Mouse (Mus musculus): ENCODE data around the gene Zfp991. TPM values are rescaled to one million over a fixed set of nuclear protein-coding genes. Genes with fewer than 3 reads are reported as not detected.
A peak's percentile ranks its signal among the peaks of the same experiment; 100 is the strongest.
"Not testable (repeated sequence)": the region's sequence is repeated elsewhere in the genome, so short reads cannot be mapped to it uniquely, and the experiment has no call there.

Gene Zfp991
- polyA plus RNA-seq, 1 experiment from 2014 or later, result 15.8 TPM

DNA sequence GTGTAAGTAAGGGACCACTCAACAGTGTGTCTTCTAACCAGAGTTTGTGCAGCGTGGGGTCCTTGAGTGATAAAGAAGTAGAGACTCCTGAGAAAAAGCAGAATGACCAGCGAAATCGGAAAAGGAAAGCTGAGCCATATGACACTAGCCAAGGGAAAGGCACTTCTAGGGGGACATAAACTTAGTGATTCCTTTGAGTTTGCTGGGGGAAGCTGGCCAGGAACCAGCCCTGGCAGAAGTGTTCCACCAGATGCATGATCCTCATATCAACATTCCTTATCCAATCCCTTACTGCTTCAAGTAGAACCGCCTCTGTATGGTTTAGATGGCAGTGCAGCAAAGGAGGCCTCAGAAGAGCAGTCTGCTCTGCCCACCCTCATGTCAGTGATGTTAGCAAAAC, 6.5 kb upstream of the Zfp991 start:
- DNase-seq (ENCODE audit: low spot score); ATAC-seq (replicated peaks; ENCODE audit: low FRiP score); H3K27me3 ChIP-seq (replicated peaks; ENCODE audit: control insufficient read depth, insufficient read depth, low read length); H3K27ac ChIP-seq (ENCODE audit: low read depth, low read length); H3K36me3 ChIP-seq (ENCODE audit: control insufficient read depth, insufficient read depth, low read length); H3K4me1 ChIP-seq (replicated peaks; ENCODE audit: control insufficient read depth, insufficient read depth, low read length): not testable (repeated sequence)
- 25% methylated on average over 4 of the region's 4 CpGs for WGBS
- Histone ChIP-seq H3K4me3 (ENCODE audit: low read depth, low read length) (peak overlapping the region; percentile 63), H3K4me2 (peak overlapping the region; percentile 79), H3K9me3 (ENCODE audit: control insufficient read depth, low read length) (peaks cover 12% of the 10 kb centered on the region), H3K9ac (ENCODE audit: low read depth, low read length) (peak overlapping the region; percentile 82)

- DNase-seq (ENCODE audit: low spot score), result peak; percentile 30
- not testable (repeated sequence) for ATAC-seq (replicated peaks; ENCODE audit: low FRiP score); H3K27me3 ChIP-seq (replicated peaks; ENCODE audit: control insufficient read depth, insufficient read depth, low read length); H3K9ac ChIP-seq (ENCODE audit: low read depth, low read length); H3K4me3 ChIP-seq (ENCODE audit: low read depth, low read length); H3K27ac ChIP-seq (ENCODE audit: low read depth, low read length); H3K4me2 ChIP-seq; H3K4me1 ChIP-seq (replicated peaks; ENCODE audit: control insufficient read depth, insufficient read depth, low read length); H3K36me3 ChIP-seq (ENCODE audit: control insufficient read depth, insufficient read depth, low read length)
- H3K9me3 ChIP-seq (ENCODE audit: control insufficient read depth, low read length), result peaks cover 12% of the 10 kb centered on the region
- 81% methylated on average over 4 of the region's 4 CpGs for WGBS
Observed at GRCm38 (mm10) chr4:147125870-147126269, 6.0 kb upstream of the Zfp991 start.

DNA sequence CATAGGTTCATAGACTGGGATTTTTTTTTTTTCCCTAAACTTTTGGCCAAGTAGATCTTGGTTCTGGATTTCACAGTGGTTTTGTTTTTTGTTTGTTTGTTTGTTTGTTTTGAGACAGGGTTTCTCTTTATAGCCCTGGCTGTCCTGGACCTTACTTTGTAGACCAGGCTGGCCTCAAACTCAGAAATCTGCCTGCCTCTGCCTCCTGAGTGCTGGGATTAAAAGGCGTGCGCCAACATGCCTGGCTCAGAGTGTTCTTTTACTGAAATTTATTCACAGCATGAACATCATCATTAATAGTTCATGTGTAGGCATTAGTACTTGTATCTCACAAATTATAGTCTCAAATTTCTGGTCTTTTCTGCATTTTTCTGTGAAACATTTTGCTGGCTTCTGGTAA, 5.4 kb upstream of the Zfp991 start:
- not testable (repeated sequence) for H3K4me1 ChIP-seq (replicated peaks; ENCODE audit: control insufficient read depth, insufficient read depth, low read length); H3K4me3 ChIP-seq (ENCODE audit: low read depth, low read length); DNase-seq (ENCODE audit: low spot score); ATAC-seq (replicated peaks; ENCODE audit: low FRiP score); H3K27me3 ChIP-seq (replicated peaks; ENCODE audit: control insufficient read depth, insufficient read depth, low read length); H3K27ac ChIP-seq (ENCODE audit: low read depth, low read length); H3K36me3 ChIP-seq (ENCODE audit: control insufficient read depth, insufficient read depth, low read length); H3K9ac ChIP-seq (ENCODE audit: low read depth, low read length); H3K4me2 ChIP-seq
- peaks cover 12% of the 10 kb centered on the region for H3K9me3 ChIP-seq (ENCODE audit: control insufficient read depth, low read length)
- WGBS, result 67% methylated on average over 2 of the region's 2 CpGs

DNA sequence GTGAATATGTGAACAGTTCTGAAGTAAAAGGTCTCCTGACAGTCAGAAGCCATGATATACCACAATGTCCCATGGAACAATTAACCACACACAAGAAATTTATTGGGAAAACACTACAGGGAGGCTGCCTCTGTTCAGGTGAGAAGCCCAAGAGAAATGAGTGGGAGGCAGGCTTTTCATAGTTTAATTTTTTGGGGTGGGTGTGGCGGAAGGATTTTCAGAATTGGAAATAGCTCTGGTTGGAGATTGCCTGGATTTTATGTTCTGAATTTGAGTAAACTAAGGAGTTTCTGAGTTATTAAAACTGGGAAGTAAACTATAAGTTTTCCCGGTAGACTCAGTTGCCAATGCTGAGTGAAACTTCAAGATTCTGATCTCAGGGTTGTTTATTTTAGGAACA, 4.7 kb upstream of the Zfp991 start:
- not testable (repeated sequence) for DNase-seq (ENCODE audit: low spot score); H3K27me3 ChIP-seq (replicated peaks; ENCODE audit: control insufficient read depth, insufficient read depth, low read length); H3K4me2 ChIP-seq; ATAC-seq (replicated peaks; ENCODE audit: low FRiP score); H3K27ac ChIP-seq (ENCODE audit: low read depth, low read length); H3K4me1 ChIP-seq (replicated peaks; ENCODE audit: control insufficient read depth, insufficient read depth, low read length); H3K36me3 ChIP-seq (ENCODE audit: control insufficient read depth, insufficient read depth, low read length); H3K4me3 ChIP-seq (ENCODE audit: low read depth, low read length); H3K9ac ChIP-seq (ENCODE audit: low read depth, low read length)
- H3K9me3 ChIP-seq (ENCODE audit: control insufficient read depth, low read length), result peaks cover 11% of the 10 kb centered on the region
- WGBS, result 74% methylated on average over 2 of the region's 2 CpGs

- not testable (repeated sequence) for H3K27me3 ChIP-seq (replicated peaks; ENCODE audit: control insufficient read depth, insufficient read depth, low read length); H3K4me2 ChIP-seq; ATAC-seq (replicated peaks; ENCODE audit: low FRiP score); H3K9me3 ChIP-seq (ENCODE audit: control insufficient read depth, low read length); H3K9ac ChIP-seq (ENCODE audit: low read depth, low read length); H3K36me3 ChIP-seq (ENCODE audit: control insufficient read depth, insufficient read depth, low read length); H3K27ac ChIP-seq (ENCODE audit: low read depth, low read length); H3K4me1 ChIP-seq (replicated peaks; ENCODE audit: control insufficient read depth, insufficient read depth, low read length); H3K4me3 ChIP-seq (ENCODE audit: low read depth, low read length)
- peak; percentile 25 for DNase-seq (ENCODE audit: low spot score)
Observed at GRCm38 (mm10) chr4:147128152-147128551, 3.7 kb upstream of the Zfp991 start.

- not testable (repeated sequence) for H3K36me3 ChIP-seq (ENCODE audit: control insufficient read depth, insufficient read depth, low read length); H3K9ac ChIP-seq (ENCODE audit: low read depth, low read length); ATAC-seq (replicated peaks; ENCODE audit: low FRiP score); H3K27ac ChIP-seq (ENCODE audit: low read depth, low read length); H3K9me3 ChIP-seq (ENCODE audit: control insufficient read depth, low read length); H3K4me2 ChIP-seq; H3K27me3 ChIP-seq (replicated peaks; ENCODE audit: control insufficient read depth, insufficient read depth, low read length); H3K4me1 ChIP-seq (replicated peaks; ENCODE audit: control insufficient read depth, insufficient read depth, low read length); H3K4me3 ChIP-seq (ENCODE audit: low read depth, low read length)
- 52% methylated on average over 2 of the region's 2 CpGs for WGBS
- peak; percentile 26 for DNase-seq (ENCODE audit: low spot score)
Observed at GRCm38 (mm10) chr4:147133596-147133995, 1.8 kb downstream of the Zfp991 start.

- ATAC-seq (replicated peaks; ENCODE audit: low FRiP score), result peak; percentile 74; the same call in 1 of the 2 replicates
- 74% methylated on average over 4 of the region's 4 CpGs for WGBS
Observed at GRCm38 (mm10) chr4:147141757-147142156, 9.9 kb downstream of the Zfp991 start.

DNA sequence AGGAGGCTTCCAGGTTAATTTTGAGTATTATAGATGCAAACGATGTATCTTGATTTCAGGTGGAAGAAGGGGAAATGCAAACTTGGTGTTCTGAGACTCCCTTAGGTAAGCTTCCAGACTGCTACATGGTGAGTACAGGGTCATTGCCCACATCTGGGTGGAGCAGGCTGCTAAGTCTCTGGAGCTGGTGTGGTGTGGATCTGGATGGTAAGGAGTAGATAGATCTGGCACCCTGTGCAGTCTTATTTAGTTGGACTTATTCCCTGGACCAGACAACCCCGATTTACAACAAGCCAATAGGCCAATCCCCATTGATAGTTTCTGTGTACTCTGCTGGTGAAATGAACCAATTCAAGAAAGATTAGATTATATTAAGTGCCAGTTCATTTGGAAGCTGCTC, 33.4 kb downstream of the Zfp991 start:
- not testable (repeated sequence) for H3K4me1 ChIP-seq (replicated peaks; ENCODE audit: control insufficient read depth, insufficient read depth, low read length); H3K27ac ChIP-seq (ENCODE audit: low read depth, low read length); H3K27me3 ChIP-seq (replicated peaks; ENCODE audit: control insufficient read depth, insufficient read depth, low read length); H3K36me3 ChIP-seq (ENCODE audit: control insufficient read depth, insufficient read depth, low read length); H3K4me2 ChIP-seq; DNase-seq (ENCODE audit: low spot score); H3K9ac ChIP-seq (ENCODE audit: low read depth, low read length); H3K4me3 ChIP-seq (ENCODE audit: low read depth, low read length); H3K9me3 ChIP-seq (ENCODE audit: control insufficient read depth, low read length)
- 91% methylated on average over 2 of the region's 2 CpGs for WGBS
- peak; percentile 53 for ATAC-seq (replicated peaks; ENCODE audit: low FRiP score)

More at GRCm38 (mm10) chr4:147141757-147142156, 9.9 kb downstream of the Zfp991 start:
- H3K4me1 ChIP-seq (replicated peaks; ENCODE audit: control insufficient read depth, insufficient read depth, low read length); H3K4me2 ChIP-seq; H3K27me3 ChIP-seq (replicated peaks; ENCODE audit: control insufficient read depth, insufficient read depth, low read length); H3K4me3 ChIP-seq (ENCODE audit: low read depth, low read length); H3K36me3 ChIP-seq (ENCODE audit: control insufficient read depth, insufficient read depth, low read length); H3K27ac ChIP-seq (ENCODE audit: low read depth, low read length); H3K9ac ChIP-seq (ENCODE audit: low read depth, low read length); DNase-seq (ENCODE audit: low spot score); H3K9me3 ChIP-seq (ENCODE audit: control insufficient read depth, low read length): not testable (repeated sequence)

GRCm38 (mm10) chr4:147170547-147170946, 38.7 kb downstream of the Zfp991 start:
- not testable (repeated sequence) for DNase-seq (ENCODE audit: low spot score); H3K9ac ChIP-seq (ENCODE audit: low read depth, low read length); H3K36me3 ChIP-seq (ENCODE audit: control insufficient read depth, insufficient read depth, low read length); H3K4me3 ChIP-seq (ENCODE audit: low read depth, low read length); H3K4me1 ChIP-seq (replicated peaks; ENCODE audit: control insufficient read depth, insufficient read depth, low read length); H3K9me3 ChIP-seq (ENCODE audit: control insufficient read depth, low read length); H3K27ac ChIP-seq (ENCODE audit: low read depth, low read length); H3K4me2 ChIP-seq; H3K27me3 ChIP-seq (replicated peaks; ENCODE audit: control insufficient read depth, insufficient read depth, low read length)
- WGBS, result 91% methylated on average over 2 of the region's 2 CpGs
- ATAC-seq (replicated peaks; ENCODE audit: low FRiP score), result 0 out of 2 replicates have a peak, but pooled peaks have one; percentile 16
